Mouse (Mus musculus) cerebellum, adult 8-10 months (tissue): Measurements from ENCODE around the gene Lmln.
"Not testable (repeated sequence)": the region's sequence is repeated elsewhere in the genome, so short reads cannot be mapped to it uniquely, and the experiment has no call there.

Source experiments
- DNase-seq: peaks from one replicate; pipeline ENCODE4 v3.0.0; 2022

Gene Lmln

DNA sequence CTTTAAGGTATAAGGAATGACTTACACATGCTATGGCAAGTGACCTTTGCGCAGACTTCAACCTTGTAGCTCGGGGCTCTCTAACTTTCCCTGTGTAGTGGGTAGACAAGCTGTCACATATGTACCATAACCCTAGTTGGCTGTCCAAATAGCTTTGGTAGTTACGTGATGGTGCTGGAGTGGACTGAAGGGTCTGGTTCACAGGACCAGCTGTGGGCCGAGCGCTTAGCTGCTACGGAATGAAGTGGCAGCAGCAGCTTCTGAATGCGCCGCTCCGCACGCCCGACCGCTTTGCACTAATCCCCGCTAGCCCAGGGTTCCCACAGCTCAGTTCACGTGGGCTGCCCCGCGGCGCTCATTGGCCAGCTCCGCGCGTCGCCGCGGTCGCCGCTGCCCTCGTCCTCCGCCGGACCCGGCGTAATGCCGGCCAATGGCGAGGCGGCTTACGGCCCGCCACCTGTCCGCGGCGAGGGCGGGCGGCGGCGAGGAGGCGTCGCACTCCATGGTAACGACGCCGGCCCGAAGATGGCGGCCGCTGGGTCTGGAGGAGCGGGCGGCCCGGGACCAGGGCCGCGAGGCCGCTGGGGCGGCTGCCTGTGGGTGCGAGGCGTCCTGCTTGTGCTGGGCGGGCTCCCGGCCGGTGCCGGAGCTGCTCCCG is at the start of gene Lmln:
TSS of gene Lmln (plus strand) at position 498 of the 658 bp plus-strand sequence.
- peak; percentile 87 for DNase-seq

- DNase-seq: no peak
Measured at GRCm38 (mm10) chr16:33013801-33014200, 48.5 kb upstream of the Lmln start.

DNA sequence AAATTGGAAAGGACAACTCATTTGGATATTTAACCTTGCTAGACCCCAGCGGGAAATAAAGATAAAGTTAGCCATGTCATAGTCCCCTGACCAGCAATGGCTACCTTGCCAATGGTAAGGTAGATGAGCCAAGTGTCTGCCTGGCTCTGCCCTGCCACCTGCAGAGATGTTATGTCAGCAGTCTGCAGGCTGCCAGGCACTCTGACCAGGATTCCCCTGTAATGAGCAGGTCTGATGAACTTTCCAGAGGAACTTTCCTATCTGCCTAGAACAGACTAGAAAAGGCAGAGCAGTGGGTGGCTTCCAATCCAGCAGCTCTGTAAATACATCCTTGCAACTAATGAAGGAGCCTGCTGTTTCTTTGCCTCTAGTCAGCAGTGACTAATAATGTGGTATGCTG is 47.4 kb upstream of the Lmln start:
- DNase-seq: peak; percentile 52

GRCm38 (mm10) chr16:33015396-33015907 is 46.9 kb upstream of the Lmln start:
- no peak for DNase-seq

- no peak for DNase-seq
Measured at GRCm38 (mm10) chr16:33015986-33016385, 46.3 kb upstream of the Lmln start.

DNA sequence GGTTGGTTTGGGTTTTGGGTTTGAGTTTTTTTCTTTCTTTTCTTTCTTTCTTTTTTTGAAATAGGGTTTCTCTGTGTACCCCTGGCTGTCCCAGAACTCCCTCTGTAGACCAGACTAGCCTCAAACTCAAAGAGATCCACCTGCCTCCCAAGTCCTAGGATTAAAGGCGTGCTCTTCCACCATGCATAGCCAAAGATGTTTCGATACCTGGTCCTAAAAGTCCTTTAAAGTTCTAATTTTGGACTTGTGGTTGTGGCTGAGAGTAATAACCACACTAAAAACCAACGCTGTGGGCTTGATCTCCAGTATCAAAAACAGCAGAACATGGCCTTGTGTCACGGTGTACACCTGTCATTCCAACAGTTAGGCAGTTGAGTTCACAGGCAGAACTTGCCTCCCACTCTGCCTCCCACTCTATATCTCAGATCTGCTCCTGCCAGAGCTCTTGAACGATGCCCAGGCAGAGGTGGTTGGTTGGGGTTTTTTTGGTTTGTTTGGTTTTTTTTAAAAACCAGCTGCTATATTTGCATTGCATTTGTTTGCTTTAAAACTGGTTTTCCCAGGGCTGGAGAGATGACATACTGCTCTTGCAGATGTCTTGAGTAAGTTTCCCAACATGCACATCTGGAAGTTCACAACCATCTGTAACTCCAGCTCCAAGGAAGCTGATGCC is 44.5 kb upstream of the Lmln start:
- no peak for DNase-seq

DNA sequence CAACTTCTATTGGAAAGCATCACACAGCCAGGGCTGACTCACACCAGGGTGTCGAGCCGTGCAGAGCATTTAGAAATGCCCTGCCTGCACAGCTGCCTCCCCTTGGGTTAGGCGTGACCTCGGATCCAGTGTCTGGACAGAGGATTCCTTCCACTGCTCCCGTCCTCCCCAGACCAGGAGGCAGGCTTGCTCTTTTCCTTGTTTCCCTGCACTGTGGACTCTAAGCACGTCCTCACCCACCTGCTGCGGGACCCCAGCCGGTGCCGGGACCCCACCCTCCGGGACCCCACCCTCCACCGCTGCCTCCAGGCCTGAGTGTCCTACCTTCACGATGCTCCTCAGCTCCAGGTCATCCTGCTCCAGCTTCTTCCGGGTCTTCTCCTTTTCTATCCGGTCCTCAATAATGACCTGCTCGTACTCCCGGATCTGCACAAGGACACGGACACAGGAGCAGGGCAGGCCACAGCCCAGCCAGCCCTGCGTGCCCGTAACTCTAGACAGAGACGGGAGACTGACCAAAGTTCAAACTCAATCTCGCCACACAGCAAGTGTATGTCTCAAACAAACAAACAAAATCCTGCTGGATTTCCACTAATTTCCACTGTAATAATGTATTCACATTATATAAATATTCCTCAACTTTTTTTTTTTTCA is 43.1 kb upstream of the Lmln start:
- DNase-seq: no peak

DNA sequence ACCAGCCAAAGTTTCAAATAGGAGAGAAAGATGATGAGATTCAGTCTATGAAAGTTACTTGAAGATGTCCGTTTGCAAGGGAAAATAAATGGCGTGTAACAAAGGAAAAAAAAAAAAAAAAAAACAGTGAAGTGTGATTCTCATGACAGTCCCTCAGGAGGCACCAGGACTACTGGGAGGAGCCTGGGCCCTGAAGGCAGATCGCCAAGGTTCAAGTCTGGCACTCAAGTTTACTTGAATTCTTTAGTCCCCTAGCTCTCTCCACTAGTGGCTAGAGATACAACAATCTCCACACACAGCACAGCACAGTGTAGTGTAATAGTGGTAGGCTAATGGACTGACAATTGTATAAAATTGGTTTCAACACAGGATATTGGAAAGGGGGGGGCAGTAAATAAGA is 40.9 kb upstream of the Lmln start:
- no peak for DNase-seq

- peak; percentile 76 for DNase-seq
Measured at GRCm38 (mm10) chr16:33023750-33024149, 38.6 kb upstream of the Lmln start.

- DNase-seq: no peak
Measured at GRCm38 (mm10) chr16:33024456-33025104, 37.7 kb upstream of the Lmln start.

GRCm38 (mm10) chr16:33026357-33026756 is 36.0 kb upstream of the Lmln start:
- no peak for DNase-seq

GRCm38 (mm10) chr16:33036006-33036405 is 26.3 kb upstream of the Lmln start:
- no peak for DNase-seq

- no peak for DNase-seq
Measured at GRCm38 (mm10) chr16:33042682-33043081, 19.6 kb upstream of the Lmln start.

DNA sequence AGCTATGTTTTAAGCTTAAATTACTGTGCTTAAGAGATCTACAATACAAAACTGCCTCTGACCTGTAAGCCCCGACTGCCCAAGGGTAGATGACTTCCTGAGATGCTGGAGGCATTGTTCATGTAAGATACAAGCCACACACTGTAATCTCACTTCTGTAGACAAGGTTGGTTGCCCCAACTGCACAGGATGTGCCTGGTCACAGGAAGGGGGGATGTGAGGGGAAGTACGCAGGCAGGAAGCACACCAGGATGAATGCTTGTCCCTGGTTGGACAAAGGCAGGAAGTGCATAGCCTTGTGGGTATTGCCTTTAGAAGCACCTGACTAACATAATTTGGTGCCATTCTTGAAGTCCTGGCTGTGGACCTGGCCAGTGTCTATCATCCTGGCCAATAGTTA is 19.1 kb upstream of the Lmln start:
- DNase-seq: no peak

GRCm38 (mm10) chr16:33048004-33048403 is 14.3 kb upstream of the Lmln start:
- DNase-seq: no peak

DNA sequence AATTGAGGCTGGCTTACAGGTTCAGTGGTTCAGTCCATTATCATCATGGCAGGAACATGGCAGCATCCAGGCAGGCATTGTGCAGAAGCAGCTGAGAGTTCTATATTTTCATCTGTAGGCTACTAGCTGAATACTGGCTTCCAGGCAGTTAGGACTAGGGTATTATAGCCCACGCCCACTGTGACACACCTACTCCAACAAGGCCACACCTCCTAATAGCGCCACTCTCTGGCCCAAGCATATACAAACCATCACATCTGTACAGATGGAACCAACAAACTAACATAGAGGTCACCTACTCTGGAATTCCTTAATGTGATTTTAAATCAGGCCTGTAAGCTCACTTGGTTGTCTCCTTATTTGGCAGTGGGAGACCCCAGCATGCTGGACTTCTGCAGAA is 13.6 kb upstream of the Lmln start:
- no peak for DNase-seq

- DNase-seq: no peak
Measured at GRCm38 (mm10) chr16:33049809-33050208, 12.5 kb upstream of the Lmln start.

DNA sequence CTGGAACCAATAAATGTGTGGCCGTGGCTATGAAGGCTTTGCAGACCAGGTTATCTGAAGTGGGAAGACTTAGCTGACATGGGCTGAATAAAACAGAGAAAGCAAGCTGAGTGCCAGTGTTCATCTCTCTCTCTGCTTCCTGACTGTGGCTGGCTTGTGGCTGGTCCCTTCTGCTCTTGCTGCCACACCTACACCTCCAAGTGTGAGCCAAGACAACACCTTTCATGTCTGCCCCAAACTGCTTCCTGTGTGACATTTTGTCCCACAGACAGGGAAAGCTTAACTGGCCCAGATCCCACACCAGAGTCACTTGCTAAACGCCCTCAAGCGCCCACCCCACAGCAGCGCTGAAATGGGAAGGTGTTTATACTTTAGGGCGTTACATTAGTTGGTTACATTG is 9.2 kb upstream of the Lmln start:
- DNase-seq: no peak

DNA sequence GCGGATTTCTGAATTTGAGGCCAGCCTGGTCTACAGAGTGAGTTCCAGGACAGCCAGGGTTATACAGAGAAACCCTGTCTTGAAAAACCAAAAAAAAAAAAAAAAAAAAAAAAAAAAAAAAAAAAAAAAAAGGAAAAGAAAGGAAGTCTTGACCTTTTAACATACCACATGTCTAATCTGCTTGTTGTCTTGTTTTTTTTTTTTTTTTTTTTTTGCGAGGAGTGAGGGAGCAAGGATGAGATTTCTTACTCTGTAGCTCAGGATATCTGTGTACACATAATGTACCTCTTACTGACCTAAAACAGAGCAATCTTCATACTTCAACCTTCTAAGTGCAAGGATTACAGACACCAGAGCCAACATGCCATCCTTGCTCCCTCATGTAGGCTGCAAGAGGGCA is 7.4 kb upstream of the Lmln start:
- not testable (repeated sequence) for DNase-seq

GRCm38 (mm10) chr16:33055655-33056054 is 6.7 kb upstream of the Lmln start:
- no peak for DNase-seq

DNA sequence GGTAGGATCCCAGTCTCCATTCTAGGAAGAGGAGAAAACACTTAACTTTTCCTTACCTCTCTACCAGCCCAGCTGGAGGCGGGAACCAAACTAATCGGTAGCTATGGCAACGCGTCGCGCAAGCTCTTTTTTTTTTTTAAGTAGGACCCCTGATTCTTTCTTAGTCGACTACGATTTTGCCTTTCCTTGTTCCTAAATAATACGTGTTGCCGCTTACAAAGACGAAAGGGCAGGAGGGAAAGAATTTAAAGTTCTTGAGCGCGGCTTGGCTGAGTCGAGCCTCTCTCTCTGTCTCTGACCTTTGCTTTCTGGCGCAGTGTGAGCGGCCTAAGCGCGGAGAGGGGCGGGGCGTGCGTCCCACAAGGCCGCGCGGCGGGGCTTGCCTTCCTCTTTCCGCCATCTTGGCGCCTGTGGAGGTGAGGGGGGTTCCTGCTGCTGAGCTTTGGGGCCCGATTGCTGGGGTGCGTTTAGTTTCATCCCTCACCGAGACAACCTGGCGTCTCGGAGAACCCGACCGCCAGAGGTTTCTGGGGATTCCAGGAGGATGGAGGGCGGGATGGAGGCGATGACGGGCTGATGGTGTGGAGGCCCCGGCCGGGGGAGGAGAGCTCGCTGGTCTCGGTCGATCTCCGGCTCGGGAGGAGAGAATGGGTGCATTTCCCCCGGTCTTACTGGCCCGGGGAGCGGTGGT is 6.1 kb upstream of the Lmln start, which contains the start of the genes Iqcg and Rpl35a:
TSS of gene Iqcg (minus strand) at position 124 of the 691 bp plus-strand sequence.
TSS of gene Rpl35a (plus strand) at position 359 of the 691 bp plus-strand sequence.
- peak; percentile 91 for DNase-seq

GRCm38 (mm10) chr16:33056786-33057185 is 5.5 kb upstream of the Lmln start:
- no peak for DNase-seq

DNA sequence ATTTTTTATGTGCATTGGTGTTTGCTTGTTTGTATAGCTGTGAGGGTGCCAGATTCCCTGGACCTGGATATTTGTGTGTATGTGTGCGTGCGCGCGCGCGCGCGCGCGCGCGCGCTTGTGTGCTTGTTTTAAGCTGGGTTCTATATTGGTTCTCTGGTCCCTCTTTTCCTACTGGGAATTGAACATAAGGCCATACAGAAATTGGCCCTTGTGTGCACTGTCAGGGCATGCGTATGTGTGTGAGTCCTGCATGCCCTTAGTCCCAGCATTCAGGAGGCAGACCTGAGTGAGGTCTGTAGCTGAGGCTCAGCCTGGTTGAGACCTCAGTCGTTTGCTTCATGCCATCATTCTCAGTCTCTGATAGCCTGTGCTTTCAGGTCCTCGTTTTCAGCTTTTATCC is 4.3 kb upstream of the Lmln start:
- DNase-seq: no peak
